Mouse (Mus musculus) stomach, embryonic 14.5 days (tissue): ENCODE data around the gene Gm45799. TPM values are rescaled to one million over a fixed set of nuclear protein-coding genes. Genes with fewer than 3 reads are reported as not detected.

Experiments
- ATAC-seq: fragments of 200-750 bp; cut with Nextera tagmentation; 2 replicates; pipeline ENCODE4 v1.8.0; 2017; ENCODE audit warnings: low read depth, moderate TSS enrichment; ENCODE audit not compliant: insufficient number of reproducible peaks, insufficient read depth, low FRiP score
- H3K27ac ChIP-seq: fragments of 300-500 bp; sonication (generic); 2 replicates; pipeline ENCODE4 v1.5.1; 2014; ENCODE audit warnings: mild to moderate bottlenecking, low read length, moderate library complexity, mixed read lengths
- H3K27me3 ChIP-seq: fragments of 300-500 bp; sonication (generic); 2 replicates; pipeline ENCODE4 v1.6.1; 2014; ENCODE audit warnings: low read length, control low read depth, mixed read lengths; ENCODE audit not compliant: control insufficient read depth, insufficient read depth
- H3K36me3 ChIP-seq: fragments of 300-500 bp; sonication (generic); 2 replicates; pipeline ENCODE4 v1.6.1; 2014; ENCODE audit warnings: mild to moderate bottlenecking, control low read depth, low read length, moderate library complexity, mixed read lengths; ENCODE audit not compliant: control insufficient read depth, insufficient read depth
- H3K4me1 ChIP-seq: fragments of 300-500 bp; sonication (generic); 2 replicates; pipeline ENCODE4 v1.6.1; 2014; ENCODE audit warnings: low read length, control low read depth, mixed read lengths; ENCODE audit not compliant: control insufficient read depth, insufficient read depth
- H3K4me2 ChIP-seq: fragments of 300-500 bp; sonication (generic); replicated peaks from 2 replicates; pipeline ENCODE4 v1.6.1; 2014; ENCODE audit warnings: low read depth, low read length, control low read depth
- H3K4me3 ChIP-seq: fragments of 300-500 bp; sonication (generic); 2 replicates; pipeline ENCODE4 v1.5.1; 2014; ENCODE audit warnings: low read depth, low read length, control low read depth
- H3K9ac ChIP-seq: fragments of 300-500 bp; sonication (generic); replicated peaks from 2 replicates; pipeline ENCODE4 v1.6.1; 2014; ENCODE audit warnings: low read depth, mild to moderate bottlenecking, control low read depth, low read length, moderate library complexity, mixed read lengths
- H3K9me3 ChIP-seq: fragments of 300-500 bp; sonication (generic); 2 replicates; pipeline ENCODE4 v1.6.1; 2016; ENCODE audit warnings: low read depth, low read length, control low read depth; ENCODE audit not compliant: control insufficient read depth
- WGBS: fragments of 180-500 bp; shearing (Covaris S2); extraction: QIAGEN DNeasy Blood & Tissue Kit; methylation state at CpG from one replicate; pipeline ENCODE4 v1.1.7; 2014; 5-methylcytosine and 5-hydroxymethylcytosine counted together
- polyA plus RNA-seq: library from polyadenylated mRNA; unstranded; fragments of >200 nt; fragmentation: Nextera tagmentation; extraction: Ambion mirVana; gene quantifications from 2 replicates; pipeline ENCODE4 v1.2.1, GENCODE M21; 2014

Gm45799 gene
- polyA plus RNA-seq, 1 experiment from 2014 or later, result 35.7 TPM

DNA sequence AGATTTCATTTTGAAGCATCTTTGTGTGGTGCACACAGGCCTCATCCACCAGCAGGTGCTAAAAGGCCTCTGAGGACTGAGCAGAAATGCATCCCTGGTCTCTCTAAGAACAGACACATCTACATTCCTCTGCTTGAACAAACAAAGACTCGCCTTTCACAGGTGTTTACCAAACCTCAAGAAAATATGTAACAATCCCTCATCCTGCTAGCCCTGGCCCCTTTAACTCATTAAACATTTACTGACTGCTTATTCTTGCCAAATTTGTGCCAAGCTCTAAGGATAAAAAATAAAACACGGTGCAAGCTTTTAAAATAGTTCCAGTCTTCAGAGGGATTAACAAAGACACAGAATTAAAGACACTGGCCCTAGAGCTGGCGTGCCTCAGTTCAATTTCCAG lies 20.7 kb upstream of the Gm45799 start:
- no peaks in the 10 kb centered on the region for H3K4me1 ChIP-seq
- 38% methylated on average over 3 of the region's 3 CpGs for WGBS

GRCm38 (mm10) chr7:105621053-105621452 lies 19.3 kb upstream of the Gm45799 start:
- no peak for ATAC-seq
- Histone ChIP-seq H3K9me3 (no peaks in the 10 kb centered on the region), H3K36me3 (peaks cover 31% of the 10 kb centered on the region), H3K27me3 (no peaks in the 10 kb centered on the region), H3K27ac (no peak overlapping the region), H3K9ac (no peak overlapping the region), H3K4me2 (no peak overlapping the region), H3K4me1 (no peaks in the 10 kb centered on the region), H3K4me3 (no peak overlapping the region)
- WGBS, result 64% methylated on average over 4 of the region's 4 CpGs

More for the DNA sequence above, 20.7 kb upstream of the Gm45799 start:
- no peaks in the 10 kb centered on the region for H3K9me3 ChIP-seq
- H3K4me3 ChIP-seq, result no peak overlapping the region
- H3K36me3 ChIP-seq, result peaks cover 37% of the 10 kb centered on the region
- H3K27me3 ChIP-seq, result no peaks in the 10 kb centered on the region
- no peak overlapping the region for H3K4me2 ChIP-seq
- ATAC-seq, result no peak
- no peak overlapping the region for H3K27ac ChIP-seq
- H3K9ac ChIP-seq, result no peak overlapping the region

DNA sequence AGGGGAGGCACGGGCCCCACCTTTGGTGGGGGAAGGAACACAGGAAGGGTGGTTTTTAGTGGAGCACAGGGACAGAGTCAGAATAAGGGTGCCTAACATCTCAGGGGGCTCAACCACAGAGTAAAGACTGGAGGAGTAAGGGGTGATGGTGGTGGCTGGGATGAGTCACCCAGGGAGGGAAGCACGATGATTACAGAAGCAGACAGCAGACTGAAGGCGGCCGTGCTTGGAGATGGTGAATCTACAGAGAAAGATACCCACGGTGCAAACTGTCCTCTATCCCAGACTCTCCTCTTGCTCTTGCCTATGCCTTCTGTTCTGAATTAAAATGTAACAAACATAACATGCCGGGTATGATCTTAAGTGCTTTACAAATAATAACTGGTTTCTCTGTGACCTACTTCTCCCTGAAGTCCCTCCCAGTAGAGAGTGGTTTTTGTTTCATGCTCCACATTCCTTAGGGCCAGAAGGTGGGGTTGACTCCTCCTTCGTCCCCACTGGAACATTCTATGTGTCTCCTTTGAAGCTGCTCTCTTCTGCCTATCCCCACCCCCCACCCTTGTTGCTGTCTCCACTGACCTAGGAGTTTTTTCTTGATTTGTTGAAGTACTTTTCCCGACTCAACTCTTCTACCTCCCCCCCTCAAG lies 18.6 kb upstream of the Gm45799 start:
- no peak overlapping the region for H3K27ac ChIP-seq
- ATAC-seq, result no peak
- 73% methylated on average over 8 of the region's 8 CpGs for WGBS
- H3K4me1 ChIP-seq, result no peaks in the 10 kb centered on the region
- H3K9ac ChIP-seq, result no peak overlapping the region
- no peak overlapping the region for H3K4me2 ChIP-seq
- H3K9me3 ChIP-seq, result no peaks in the 10 kb centered on the region
- H3K4me3 ChIP-seq, result no peak overlapping the region
- no peaks in the 10 kb centered on the region for H3K27me3 ChIP-seq
- H3K36me3 ChIP-seq, result peaks cover 25% of the 10 kb centered on the region

DNA sequence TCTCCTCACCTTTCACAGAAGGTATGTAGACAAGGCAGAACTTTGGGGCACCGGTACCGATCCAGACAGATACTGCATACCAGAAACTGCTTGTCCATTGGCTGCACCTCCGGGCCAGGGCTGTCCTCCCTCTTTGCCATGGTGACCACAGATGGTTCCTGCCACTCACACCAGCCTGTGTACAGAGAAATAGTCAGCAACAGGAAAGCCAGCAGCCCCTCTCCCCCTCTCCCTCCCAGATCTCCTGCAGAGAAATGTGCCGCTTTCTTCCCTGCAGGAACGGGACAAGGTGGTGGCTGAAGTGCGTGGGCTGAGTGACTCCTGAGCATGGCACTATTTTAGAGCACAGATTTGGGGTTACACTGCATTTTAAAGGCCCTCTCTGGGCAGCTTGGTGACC lies 15.0 kb upstream of the Gm45799 start:
- no peaks in the 10 kb centered on the region; the same call in 1 of the 2 replicates for H3K36me3 ChIP-seq
- ATAC-seq, result no peak
- no peak overlapping the region for H3K4me3 ChIP-seq
- no peaks in the 10 kb centered on the region for H3K27me3 ChIP-seq
- H3K4me1 ChIP-seq, result peaks cover 13% of the 10 kb centered on the region
- no peak overlapping the region for H3K27ac ChIP-seq
- H3K9me3 ChIP-seq, result no peaks in the 10 kb centered on the region
- H3K9ac ChIP-seq, result no peak overlapping the region
- WGBS, result 69% methylated on average over 6 of the region's 6 CpGs
- no peak overlapping the region for H3K4me2 ChIP-seq

- WGBS, result 29% methylated on average over 3 of the region's 3 CpGs
- no peak overlapping the region for H3K9ac ChIP-seq
- no peaks in the 10 kb centered on the region for H3K9me3 ChIP-seq
- H3K27ac ChIP-seq, result peak overlapping the region; percentile 55; the same call in 1 of the 2 replicates
- no peaks in the 10 kb centered on the region for H3K27me3 ChIP-seq
- H3K36me3 ChIP-seq, result no peaks in the 10 kb centered on the region; the same call in 1 of the 2 replicates
- peaks cover 19% of the 10 kb centered on the region for H3K4me1 ChIP-seq
- H3K4me2 ChIP-seq, result no peak overlapping the region
- no peak overlapping the region for H3K4me3 ChIP-seq
- peak; percentile 43; the same call in 1 of the 2 replicates for ATAC-seq
Observed at GRCm38 (mm10) chr7:105628633-105629032, 11.7 kb upstream of the Gm45799 start.

DNA sequence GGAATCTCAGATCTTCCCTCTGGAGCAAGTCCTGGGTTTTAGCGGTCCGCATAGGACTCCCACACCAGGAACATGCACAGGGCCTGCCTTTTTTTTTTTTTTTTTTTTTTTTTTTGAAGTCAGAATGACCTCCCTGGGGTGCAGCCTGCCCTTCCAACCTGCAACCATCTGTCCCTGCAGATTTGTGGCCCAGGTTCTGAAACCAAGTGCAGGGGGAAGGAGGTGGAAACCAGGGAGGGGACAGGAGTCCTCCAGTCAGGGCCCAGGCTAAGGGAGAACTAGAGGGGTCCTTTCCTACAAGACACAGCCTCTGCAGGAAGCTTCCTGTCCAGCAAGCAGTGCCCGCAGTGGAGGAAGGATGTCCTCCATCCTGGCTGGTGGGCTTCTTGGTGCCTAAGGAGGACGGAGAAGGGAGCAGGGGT lies 7.8 kb upstream of the Gm45799 start:
- ATAC-seq, result no peak
- Histone ChIP-seq H3K4me1 (peaks cover 21% of the 10 kb centered on the region), H3K4me3 (peak overlapping the region; percentile 84), H3K27me3 (no peaks in the 10 kb centered on the region), H3K9ac (peak overlapping the region; percentile 72; the same call in 1 of the 2 replicates), H3K36me3 (peaks cover 19% of the 10 kb centered on the region), H3K9me3 (no peaks in the 10 kb centered on the region), H3K4me2 (peak overlapping the region; percentile 73), H3K27ac (peak overlapping the region; percentile 21; the same call in 1 of the 2 replicates)
- 23% methylated on average over 4 of the region's 4 CpGs for WGBS

GRCm38 (mm10) chr7:105633127-105633800 lies 7.1 kb upstream of the Gm45799 start, which contains the start of gene Trim3:
TSS of gene Trim3 (minus strand) at chr7:105633571.
- Histone ChIP-seq H3K27ac (peak within 1 kb of the TSS; percentile 52; the same call in 1 of the 2 replicates), H3K4me1 (peaks cover 20% of the 10 kb centered on the region), H3K9ac (peak within 1 kb of the TSS; percentile 72), H3K4me3 (peak within 1 kb of the TSS; percentile 84), H3K4me2 (peak within 1 kb of the TSS; percentile 73), H3K36me3 (peaks cover 20% of the 10 kb centered on the region), H3K9me3 (no peaks in the 10 kb centered on the region), H3K27me3 (no peaks in the 10 kb centered on the region)
- WGBS, result 1% methylated on average over 57 of the region's 71 CpGs
- ATAC-seq, result peak; percentile 91

DNA sequence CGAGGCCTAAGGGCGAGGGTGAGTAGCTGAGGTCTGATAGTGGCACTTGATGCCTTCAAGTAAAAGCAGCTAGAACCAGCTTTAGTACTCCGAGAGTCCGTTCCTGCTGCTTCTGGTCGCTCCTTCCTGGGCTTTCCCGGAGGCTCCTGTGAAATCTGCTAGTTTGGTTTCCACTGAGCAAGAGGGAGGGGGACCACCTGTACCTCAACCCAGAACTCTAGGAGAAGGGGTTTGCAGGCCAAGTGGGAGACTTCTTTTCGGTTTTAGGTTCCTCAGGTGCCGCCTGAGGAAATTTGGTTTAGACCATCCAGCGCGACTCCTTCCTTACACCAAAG lies 6.6 kb upstream of the Gm45799 start:
- no peak for ATAC-seq
- Histone ChIP-seq H3K27ac (peak overlapping the region; percentile 52; the same call in 1 of the 2 replicates), H3K27me3 (no peaks in the 10 kb centered on the region), H3K4me1 (peaks cover 15% of the 10 kb centered on the region), H3K4me2 (peak overlapping the region; percentile 73), H3K9me3 (no peaks in the 10 kb centered on the region), H3K4me3 (peak overlapping the region; percentile 84), H3K9ac (peak overlapping the region; percentile 38; the same call in 1 of the 2 replicates), H3K36me3 (peaks cover 22% of the 10 kb centered on the region)
- 5% methylated on average over 10 of the region's 10 CpGs for WGBS
